Mouse (Mus musculus) kidney, adult 11 months (tissue): Measurements from ENCODE around the gene Atg16l1.
"Not testable (repeated sequence)": the region's sequence is repeated elsewhere in the genome, so short reads cannot be mapped to it uniquely, and the experiment has no call there.

Source experiments
- DNase-seq: peaks from one replicate; pipeline ENCODE4 v3.0.0; 2022

Atg16l1 gene

DNA sequence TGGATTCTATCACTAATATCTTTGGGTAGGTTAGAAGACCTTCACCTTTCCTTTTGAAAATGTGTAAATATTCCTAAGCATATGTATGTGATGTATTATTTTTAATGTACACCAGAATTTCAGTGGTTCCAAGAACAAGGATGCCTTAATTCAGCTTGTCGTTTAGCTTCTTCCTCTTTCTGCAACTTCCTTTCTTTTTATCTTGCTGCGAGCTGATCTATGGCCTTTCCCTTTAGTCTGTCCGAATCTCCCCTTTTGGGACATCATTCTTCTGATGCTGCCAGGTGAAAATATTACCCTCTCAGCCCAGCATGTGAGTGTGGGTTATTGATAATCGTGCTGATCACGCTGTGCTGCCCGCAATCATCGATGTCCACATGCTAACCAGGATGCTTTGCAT lies 19.2 kb downstream of the Atg16l1 start:
- no peak for DNase-seq

DNA sequence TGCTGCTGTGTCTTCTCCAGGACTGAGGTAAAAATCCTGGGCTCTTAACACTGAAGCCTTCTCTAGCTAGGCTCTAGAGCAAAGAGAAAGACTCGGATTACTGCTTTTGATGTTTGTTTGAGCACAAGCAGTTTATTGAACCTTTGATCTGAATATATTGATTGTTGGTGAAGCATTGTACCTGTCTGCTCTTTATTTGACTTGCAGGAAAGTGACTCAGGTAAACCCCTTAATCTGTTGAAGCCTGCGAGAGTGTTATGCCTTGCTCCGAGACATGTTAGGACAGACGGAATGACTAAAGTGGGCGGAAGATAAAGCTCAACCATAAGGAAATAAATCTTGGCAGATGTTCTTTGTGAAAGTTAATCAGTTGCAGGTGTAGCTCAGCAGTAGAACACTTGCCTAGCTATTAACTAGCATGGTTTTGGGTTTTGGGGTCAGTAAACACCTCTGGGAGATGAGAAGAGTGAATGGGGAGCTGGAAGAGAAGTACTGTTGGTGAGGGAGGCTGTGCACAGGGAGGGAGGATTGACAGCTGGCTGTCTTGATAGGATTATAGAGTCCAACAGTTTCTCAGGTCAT lies 23.6 kb downstream of the Atg16l1 start:
- DNase-seq = no peak

DNA sequence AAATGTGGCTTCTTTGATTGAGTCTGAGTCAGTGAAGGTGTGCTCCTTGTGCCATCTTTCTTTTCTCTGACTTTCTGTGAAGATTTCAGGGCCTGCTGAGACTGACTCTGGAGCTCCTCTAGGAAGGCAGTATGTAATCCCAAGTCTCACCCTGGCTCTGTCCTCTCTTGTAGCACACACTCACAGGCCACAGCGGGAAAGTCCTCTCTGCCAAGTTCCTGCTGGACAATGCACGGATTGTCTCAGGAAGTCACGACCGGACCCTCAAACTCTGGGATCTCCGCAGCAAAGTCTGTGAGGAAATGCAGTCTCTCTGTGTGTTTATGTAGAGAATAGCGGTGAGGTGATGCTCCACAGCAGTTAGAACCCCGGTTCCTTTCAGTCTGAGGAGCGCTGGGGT lies 30.0 kb downstream of the Atg16l1 start:
- DNase-seq = no peak

DNA sequence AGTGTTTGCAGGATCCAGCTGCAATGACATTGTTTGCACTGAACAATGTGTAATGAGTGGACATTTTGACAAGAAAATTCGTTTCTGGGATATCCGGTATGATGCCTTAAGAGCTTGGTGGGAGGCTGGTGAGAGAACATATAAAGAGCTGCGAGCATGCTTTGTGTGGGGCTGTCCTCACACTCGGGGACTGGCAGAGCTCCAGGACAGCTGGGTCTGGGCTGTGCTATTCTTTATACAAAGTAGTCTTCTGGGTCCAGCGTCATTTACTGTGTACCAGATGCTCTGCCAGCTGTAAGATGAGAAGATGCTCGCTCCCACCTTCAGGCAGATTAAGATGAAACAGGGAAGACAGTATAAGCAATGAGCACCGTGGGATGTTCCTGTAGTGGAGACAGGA lies 30.6 kb downstream of the Atg16l1 start:
- no peak for DNase-seq

DNA sequence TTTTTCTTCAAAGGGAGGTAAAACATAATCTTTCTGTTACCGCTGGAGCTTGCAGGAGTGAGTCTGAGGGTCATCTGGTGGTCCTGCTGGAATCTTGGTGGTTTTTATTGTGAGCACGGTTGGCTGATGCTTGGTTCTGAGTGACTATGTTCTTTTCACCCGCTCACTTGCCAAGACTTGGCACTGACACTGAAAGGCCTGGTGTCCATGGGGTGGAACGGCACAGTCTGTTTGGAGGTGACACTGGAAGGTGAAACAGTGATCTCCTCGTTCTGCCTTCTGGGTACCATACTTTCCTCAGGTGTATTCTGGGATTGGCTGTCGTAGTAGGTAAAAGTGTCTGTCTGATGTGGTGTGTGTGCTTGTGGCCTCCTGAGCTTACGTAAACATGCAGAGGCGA lies 34.0 kb downstream of the Atg16l1 start:
- DNase-seq = no peak

DNA sequence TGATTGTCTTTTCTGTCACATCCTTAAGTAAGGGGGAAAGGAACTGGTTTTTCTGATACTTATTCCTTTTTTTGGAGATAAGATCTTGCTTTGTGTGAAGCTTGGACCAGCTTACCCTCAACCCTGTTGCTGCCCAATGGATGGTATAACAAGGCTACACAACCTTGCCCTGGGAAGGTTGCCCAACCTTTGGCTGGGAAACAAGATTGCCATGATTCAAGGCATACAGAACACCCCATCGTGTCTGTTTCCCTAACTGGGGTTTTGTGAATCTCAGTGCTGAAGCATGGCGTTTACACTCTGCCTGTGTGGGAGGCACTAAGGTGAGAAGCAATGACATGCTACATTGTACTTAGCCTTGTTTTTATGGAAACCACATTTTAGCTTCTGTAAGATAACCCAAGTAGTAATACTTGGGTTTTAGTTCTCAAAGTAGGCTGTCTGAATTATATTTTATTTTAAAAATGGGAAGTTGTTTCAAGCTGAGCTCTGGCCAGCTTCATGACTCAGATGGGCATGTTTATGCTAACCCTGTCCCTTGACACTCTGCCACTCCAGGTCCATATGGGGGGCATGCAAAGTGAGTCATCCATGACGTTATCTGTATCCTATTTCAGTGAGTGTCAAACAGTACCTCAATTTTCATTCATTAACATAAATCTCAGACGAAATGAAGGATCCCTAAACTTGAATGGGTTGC lies 36.9 kb downstream of the Atg16l1 start:
- no peak for DNase-seq

DNA sequence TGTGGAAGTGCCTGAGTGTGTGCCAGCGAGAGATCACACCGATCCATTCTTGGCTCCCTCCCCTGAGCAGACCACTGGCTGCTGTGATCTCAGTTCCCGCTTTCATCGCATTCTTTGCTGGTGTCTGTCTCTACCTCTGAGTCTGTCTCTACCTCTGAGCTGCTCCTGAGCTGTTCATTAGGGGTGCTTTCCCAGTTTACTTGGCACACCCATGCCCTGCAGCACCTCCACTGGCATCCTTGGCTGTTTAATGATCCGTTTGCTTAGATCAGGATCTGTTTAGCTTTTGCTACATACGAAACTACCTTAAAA lies 37.4 kb downstream of the Atg16l1 start:
- DNase-seq = no peak

DNA sequence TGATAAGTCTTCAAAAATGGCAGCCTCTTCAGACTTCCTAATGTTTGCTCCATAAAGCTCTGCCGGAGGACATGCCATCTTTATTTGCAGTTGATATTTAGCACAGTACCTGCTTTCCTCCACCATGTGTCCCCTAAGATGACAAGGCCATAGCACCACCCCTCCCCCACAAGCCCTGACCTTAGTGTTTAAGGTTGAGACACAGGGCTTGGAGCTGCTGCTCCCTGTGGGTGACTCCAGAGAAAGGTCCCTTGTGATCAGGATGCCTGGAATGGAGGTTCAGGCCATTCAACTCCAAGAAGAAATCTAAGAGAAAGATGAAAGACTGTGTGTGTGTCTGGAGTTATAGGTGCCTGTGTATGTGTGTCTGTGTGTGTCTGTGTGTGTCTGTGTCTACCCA lies 42.0 kb downstream of the Atg16l1 start:
- no peak for DNase-seq

DNA sequence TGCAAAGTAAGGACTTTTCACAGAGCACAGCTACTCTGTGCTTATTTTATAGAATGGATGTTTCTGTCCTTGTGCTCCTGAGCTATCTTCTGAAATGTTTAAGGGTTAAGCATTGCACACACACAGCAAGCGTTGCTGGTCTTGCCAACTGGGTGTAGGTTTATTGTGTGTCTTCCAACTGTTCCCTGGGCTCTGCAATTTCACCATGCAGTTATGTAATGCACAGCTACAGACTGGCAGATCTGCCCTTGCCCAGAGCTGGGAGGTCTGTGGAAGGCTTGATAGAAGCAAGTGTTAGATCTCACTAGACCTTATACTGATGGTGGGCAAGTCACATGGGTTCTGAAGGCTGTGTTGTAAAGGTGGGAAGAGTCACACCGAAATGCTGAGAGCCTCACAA lies 42.6 kb downstream of the Atg16l1 start:
- DNase-seq = no peak

DNA sequence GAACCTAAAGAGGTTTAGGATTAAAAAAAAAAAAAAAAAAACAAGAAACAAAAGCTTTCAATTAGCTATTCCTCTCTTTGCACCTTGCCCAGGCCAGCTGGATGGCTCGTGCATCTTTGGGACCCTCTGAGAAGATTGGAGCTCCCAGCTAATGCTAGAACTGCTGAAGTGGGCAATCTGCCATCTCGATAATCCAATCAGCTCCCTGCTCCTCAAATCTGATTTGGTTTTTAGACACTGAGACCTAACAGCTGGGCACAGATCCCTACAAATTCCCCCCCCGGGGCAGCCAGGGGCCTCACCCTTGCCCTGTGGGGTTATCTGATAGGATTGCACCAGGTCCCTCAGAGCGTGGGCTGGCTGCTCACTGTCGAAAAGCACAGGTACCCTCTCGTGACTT lies 47.9 kb downstream of the Atg16l1 start, which contains the start of gene Sag:
Sag (plus strand) TSS at position 105 of the 400 bp plus-strand sequence.
- DNase-seq = no peak

DNA sequence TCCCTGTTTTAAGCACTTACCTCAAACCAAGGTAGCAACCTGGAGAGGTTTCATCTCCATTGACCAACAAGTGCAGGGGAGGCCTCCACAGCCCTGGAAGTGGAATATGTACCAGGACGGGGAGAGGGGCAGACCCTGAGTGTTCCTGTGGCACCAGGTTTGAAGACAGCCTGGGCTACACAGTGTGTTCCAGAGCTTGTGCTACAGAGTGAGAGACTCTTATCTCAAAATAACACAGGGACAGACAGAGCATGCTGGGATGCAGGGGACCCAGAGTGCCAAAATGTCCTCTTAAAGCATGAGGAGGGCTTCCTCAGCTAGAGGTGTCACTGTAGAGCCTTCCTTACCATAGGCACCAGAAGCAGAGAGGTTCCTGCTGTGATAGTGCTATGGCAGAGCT lies 52.1 kb downstream of the Atg16l1 start:
- DNase-seq = no peak

DNA sequence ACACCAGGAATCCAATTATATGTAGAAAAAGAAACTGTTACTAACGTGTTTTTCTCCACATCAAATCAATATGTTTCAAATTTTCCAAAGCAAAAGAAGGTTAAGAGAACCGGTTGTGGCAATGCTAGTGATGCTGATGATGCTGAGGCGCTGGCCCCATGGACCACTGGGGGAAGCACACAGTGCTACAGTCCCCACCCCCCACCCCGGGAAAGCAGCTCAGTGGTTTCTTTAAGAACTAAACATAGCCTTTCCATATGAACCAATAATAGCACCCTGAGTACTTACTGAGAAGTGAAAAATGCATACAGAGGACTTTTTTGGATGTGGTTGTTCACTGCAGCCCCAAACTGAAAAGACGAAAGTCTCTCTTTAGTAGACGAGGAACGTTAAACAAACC lies 55.7 kb downstream of the Atg16l1 start:
- no peak for DNase-seq

DNA sequence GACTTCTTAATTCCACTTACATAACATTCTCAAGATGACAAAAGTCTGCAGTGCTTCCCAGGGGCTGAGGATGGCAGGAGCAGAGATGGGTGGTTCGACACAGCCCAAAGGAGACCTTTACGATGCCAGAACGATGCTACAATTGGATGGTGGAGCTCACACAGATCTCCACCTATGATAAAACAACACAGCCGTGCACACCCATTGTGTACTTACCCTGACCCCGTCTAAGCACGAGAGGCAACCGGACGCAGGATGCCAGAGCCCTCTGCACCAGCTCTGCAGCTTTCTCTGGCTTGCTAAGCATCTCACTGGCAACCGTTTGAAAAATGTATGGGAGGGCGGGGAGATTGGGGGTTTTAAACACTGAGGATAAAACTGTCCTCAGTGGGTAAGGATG lies 56.4 kb downstream of the Atg16l1 start:
- no peak for DNase-seq

DNA sequence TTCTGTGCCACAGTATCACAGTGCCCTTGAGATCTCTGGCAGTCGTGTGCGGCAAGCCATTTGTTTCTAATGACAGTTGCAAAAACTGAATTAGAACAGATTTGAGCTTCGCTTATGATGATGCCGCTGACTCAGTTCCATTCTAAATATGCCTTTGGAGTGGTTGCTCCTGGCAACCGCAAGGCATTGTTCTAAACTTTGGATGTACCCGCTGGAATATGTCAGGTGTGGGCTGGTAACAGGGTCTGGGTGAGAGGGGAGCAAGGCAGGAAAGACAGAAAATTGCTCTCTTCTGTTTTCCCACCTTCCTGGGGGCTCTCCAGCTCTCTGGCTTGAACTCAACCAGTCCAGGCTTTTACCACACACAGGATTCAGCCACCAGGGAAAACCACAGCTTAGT lies 57.5 kb downstream of the Atg16l1 start:
- DNase-seq = no peak

DNA sequence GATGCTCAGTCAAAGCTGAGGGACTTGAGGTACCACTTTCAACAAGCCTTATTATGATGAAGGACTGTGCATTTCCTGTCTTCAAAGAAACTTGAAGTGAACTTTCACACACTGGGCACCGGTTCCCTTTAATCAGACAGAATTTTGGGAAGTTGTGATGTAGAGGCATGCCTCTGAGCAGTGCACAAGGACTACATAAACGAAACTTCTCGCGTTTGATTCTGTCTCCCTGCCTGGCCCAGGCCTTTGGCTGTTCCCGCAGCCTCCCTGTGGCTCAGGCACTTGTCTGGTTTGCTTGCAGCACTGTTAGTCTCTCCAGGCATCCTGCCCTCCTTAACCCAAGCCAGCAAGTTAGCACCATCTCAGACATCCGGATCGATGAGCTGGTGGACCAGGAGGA lies 58.0 kb downstream of the Atg16l1 start:
- DNase-seq = no peak

DNA sequence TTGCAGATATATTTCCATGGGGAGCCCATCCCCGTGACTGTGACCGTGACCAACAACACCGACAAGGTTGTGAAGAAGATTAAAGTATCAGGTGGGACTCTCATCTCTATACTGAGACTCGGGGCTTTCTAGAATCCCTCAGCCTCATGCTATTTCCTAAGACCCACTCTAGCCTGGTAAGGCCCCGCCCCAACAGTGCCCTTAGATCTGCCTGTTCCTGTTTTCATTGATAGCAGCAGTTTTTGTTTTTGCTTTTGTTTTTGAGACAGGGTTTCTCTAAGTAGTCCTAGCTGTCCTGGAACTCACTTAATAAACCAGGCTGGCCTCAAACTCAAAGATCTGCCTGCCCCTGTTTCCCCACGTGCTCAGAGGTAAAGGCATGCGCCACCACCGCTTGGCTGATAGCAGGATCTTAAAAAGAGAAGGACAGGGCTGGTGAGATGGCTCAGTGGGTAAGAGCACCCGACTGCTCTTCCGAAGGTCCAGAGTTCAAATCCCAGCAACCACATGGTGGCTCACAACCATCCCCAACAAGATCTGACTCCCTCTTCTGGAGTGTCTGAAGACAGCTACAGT lies 68.8 kb downstream of the Atg16l1 start:
- no peak for DNase-seq

DNA sequence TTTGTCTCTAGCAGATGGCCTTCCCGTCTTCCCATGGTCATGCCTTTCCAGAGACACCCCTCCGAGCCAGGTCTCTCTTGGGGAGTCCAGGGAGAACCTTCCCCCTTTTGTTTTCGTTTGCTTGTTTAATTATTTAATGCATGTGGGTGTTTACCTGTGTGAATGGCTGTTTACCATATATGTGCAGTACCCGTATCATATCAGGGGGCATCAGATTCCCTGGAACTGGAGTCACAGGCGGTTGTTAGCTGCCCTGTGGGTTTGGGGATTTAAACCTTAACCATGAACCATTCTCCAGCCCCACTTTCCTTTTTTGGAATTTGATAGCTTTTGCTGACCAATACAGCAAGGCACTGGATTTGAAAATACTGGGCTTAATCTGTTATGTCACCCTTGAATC lies 69.6 kb downstream of the Atg16l1 start:
- no peak for DNase-seq

DNA sequence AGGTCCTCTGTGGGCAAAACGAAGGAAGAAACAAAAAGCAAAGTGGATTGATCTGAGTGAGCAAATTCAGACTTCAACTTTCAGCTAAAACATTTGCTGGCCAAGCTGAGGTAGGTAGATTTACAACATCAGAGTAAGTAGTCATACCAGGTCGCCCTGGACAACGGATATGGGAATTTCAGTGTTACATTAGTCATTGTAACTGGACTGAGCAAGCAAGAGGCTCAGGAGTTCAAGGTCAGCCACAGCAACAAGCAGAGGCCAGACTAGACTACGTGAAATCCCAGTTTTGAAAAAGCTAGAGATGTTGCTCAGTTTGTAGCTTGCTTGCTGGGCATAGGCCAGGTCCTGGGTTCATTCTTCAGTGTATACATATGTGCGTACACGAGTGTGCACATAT lies 70.3 kb downstream of the Atg16l1 start:
- no peak for DNase-seq

DNA sequence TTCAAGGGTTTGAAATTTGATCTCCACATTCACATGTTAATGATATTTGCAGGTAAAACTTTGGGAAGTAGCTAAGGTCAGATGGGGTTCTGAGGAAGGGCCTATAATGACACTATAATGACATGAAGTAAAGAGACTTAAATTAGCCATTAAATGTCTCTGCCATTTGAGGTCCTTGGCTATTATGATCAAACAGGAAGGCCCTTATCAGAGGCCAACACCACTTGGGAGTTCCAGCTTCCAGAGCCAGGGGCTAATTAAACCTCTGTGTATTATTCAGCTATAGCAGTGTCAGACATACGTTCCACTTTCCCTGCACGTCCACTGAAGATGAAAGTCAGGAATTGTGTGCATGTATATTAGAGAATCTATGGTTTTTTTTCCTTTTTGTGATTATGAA lies 70.8 kb downstream of the Atg16l1 start:
- DNase-seq = no peak

DNA sequence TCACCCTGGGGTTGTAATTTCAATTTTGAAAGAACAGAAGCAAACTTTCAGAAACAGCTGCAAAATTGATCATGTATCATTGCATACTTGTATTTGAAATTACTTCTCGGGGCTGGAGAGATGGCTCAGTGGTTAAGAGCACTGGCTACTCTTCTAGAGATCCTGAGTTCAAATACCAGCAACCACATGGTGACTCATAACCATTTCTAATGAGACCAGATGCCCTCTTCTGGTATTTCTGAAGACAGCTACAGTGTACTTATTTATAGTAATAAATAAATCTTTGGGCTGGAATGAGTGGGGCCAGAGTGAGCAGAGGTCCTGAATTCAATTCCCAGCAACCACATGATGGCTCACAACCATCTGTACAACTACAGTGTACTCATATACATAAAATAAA lies 71.8 kb downstream of the Atg16l1 start:
- DNase-seq = not testable (repeated sequence)

DNA sequence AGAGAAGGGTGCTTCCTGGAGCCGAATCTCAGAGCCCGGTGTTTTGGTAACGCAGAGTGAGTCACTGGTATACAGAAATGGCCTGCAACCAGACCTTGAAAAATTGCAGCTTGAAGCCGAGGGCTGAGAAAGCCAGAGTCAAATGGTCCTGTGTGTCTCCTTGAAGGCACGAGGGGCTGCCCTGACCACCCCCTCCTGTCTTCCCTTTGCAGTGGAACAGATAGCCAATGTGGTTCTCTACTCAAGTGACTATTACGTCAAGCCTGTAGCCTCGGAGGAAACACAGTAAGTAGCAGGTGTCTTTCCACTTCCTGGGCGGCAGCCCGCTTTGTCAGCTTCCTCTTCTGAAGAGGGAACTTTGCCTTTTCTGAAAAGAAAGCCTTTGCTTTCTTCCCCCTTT lies 72.5 kb downstream of the Atg16l1 start:
- DNase-seq = no peak

DNA sequence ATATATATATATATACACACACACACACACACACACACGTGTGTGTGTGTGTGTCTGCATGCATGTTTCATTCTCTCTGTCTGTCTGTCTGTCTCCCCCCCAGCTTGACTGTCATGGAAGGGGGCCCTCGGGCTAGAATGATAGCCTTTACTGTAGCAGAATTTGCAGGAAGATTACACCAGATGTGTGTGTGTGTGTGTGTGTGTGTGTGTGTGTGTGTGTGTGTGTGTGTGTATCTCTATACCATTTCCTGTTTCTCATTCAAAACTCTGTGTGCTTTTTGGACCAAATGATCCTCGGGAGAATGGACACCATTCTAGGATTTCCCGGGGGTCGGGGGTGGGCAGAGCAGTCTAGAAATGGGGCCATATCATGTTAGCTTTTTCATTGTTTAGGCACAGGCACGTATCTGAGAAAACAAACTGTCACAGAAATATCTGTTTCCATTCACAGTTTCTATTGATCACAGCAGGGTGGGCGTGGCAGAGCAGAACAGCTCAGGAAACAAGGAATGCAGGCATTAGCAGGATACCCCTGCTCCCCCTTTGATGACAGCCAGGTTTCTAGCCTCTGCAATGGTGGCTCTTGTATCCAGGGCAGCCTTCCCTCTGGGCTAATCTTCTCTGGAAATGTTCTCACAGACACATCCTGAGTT lies 73.4 kb downstream of the Atg16l1 start:
- DNase-seq = no peak

DNA sequence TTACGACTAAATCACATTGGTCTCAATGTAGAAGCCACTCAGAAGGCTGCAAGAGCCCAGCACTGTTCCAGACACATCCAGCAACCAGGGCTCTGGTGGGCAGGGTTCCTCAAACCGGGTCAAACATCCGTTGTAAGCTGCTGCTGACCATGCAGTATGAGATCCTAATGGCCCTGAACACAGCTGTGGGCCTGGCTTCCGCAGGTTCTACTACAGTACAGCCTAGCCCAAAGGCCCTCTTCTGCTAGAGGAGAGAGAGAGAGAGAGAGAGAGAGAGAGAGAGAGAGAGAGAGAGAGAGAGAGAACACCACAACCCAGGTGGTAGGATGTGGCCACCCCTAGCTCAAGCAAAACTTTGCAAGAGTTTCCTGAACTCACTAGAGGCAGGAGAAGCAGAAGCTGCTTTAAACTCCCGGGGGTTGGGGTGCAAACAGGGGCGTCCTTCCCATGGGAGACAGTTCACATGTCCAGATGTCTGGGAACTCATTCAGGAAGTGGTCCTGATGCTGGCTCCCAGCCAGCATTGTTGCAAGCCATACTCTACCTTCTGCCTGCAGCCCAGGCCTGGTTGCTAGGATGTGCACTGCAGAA lies 74.0 kb downstream of the Atg16l1 start:
- no peak for DNase-seq

DNA sequence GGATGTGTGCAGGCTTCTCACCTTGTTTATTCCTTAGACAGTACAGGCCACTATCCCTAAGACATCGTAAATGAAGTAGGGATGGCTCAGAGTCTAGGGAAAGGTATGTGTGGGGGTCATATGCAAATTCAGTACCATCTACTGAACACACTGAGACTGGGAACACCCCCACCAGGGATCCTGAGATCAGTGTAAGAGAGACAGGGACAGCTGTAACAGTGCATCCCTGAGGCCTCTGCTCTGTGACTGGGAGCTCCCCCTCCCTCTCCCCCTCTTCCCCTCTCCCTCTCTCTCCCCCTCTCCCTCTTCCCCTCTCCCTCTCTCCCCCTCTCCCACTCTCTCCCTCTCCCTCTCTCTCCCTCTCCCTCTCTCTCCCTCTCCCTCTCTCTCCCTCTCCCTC lies 80.8 kb downstream of the Atg16l1 start:
- DNase-seq = no peak
